Mouse (Mus musculus): ENCODE data around the gene Musk. TPM values are rescaled to one million over a fixed set of nuclear protein-coding genes. Genes with fewer than 3 reads are reported as not detected.

The Musk gene
- total and polyA plus RNA-seq, 2 experiments from 2014 or later: not detected

- Histone ChIP-seq H3K4me2 (ENCODE audit: low read depth, low read length) (no peak overlapping the region), H3K4me1 (ENCODE audit: control insufficient read depth, insufficient read depth) (no peaks in the 10 kb centered on the region), H3K9me3 (replicated peaks; ENCODE audit: control insufficient read depth, low read length) (no peaks in the 10 kb centered on the region), H3K4me3 (ENCODE audit: low read depth, low read length) (no peak overlapping the region), H3K36me3 (replicated peaks; ENCODE audit: control insufficient read depth, insufficient read depth, low read length) (no peaks in the 10 kb centered on the region), H3K9ac (replicated peaks; ENCODE audit: low read depth, low read length) (no peak overlapping the region), H3K27ac (ENCODE audit: low read depth) (no peak overlapping the region), H3K27me3 (ENCODE audit: control insufficient read depth, insufficient read depth, low read length) (no peaks in the 10 kb centered on the region)
- DNase-seq (ENCODE audit: low spot score) (no peak), ATAC-seq (ENCODE audit: insufficient read depth, low read depth) (no peak)
- no peak for TF ChIP-seq EP300 (IDR thresholded peaks at IDR 0.05; ENCODE audit: low read depth)
- TF ChIP-seq CTCF (IDR thresholded peaks at IDR 0.05; ENCODE audit: low read depth): no peak
- WGBS: 44% methylated on average over 4 of the region's 4 CpGs
Measured at GRCm38 (mm10) chr4:58314942-58315508, 29.3 kb downstream of the Musk start.

GRCm38 (mm10) chr4:58317536-58317935, 31.8 kb downstream of the Musk start:
- 76% methylated on average over 3 of the region's 3 CpGs for WGBS
- no peak for ATAC-seq (ENCODE audit: insufficient read depth, low read depth)
- TF ChIP-seq EP300 (IDR thresholded peaks at IDR 0.05; ENCODE audit: low read depth) (no peak), CTCF (IDR thresholded peaks at IDR 0.05; ENCODE audit: low read depth) (no peak)

GRCm38 (mm10) chr4:58320293-58320692, 34.5 kb downstream of the Musk start:
- H3K36me3 ChIP-seq (replicated peaks; ENCODE audit: control insufficient read depth, insufficient read depth, low read length): no peaks in the 10 kb centered on the region
- H3K9me3 ChIP-seq (replicated peaks; ENCODE audit: control insufficient read depth, low read length): no peaks in the 10 kb centered on the region
- 65% methylated on average over 4 of the region's 4 CpGs for WGBS
- no peak overlapping the region for H3K27ac ChIP-seq (ENCODE audit: low read depth)
- no peaks in the 10 kb centered on the region for H3K27me3 ChIP-seq (ENCODE audit: control insufficient read depth, insufficient read depth, low read length)
- no peaks in the 10 kb centered on the region for H3K4me1 ChIP-seq (ENCODE audit: control insufficient read depth, insufficient read depth)
- ATAC-seq (ENCODE audit: insufficient read depth, low read depth) (no peak), DNase-seq (ENCODE audit: low spot score) (no peak)
- H3K4me2 ChIP-seq (ENCODE audit: low read depth, low read length): no peak overlapping the region
- H3K9ac ChIP-seq (replicated peaks; ENCODE audit: low read depth, low read length): no peak overlapping the region
- H3K4me3 ChIP-seq (ENCODE audit: low read depth, low read length): no peak overlapping the region
- TF ChIP-seq CTCF (IDR thresholded peaks at IDR 0.05; ENCODE audit: low read depth): no peak
- no peak for TF ChIP-seq EP300 (IDR thresholded peaks at IDR 0.05; ENCODE audit: low read depth)

More at GRCm38 (mm10) chr4:58317536-58317935, 31.8 kb downstream of the Musk start:
- Histone ChIP-seq H3K4me2 (ENCODE audit: low read depth, low read length) (no peak overlapping the region), H3K36me3 (replicated peaks; ENCODE audit: control insufficient read depth, insufficient read depth, low read length) (no peaks in the 10 kb centered on the region), H3K27me3 (ENCODE audit: control insufficient read depth, insufficient read depth, low read length) (no peaks in the 10 kb centered on the region), H3K4me3 (ENCODE audit: low read depth, low read length) (no peak overlapping the region), H3K27ac (ENCODE audit: low read depth) (no peak overlapping the region), H3K4me1 (ENCODE audit: control insufficient read depth, insufficient read depth) (no peaks in the 10 kb centered on the region), H3K9me3 (replicated peaks; ENCODE audit: control insufficient read depth, low read length) (no peaks in the 10 kb centered on the region), H3K9ac (replicated peaks; ENCODE audit: low read depth, low read length) (no peak overlapping the region)
- no peak for DNase-seq (ENCODE audit: low spot score)

GRCm38 (mm10) chr4:58326746-58327145, 41.0 kb downstream of the Musk start:
- no peaks in the 10 kb centered on the region for H3K9me3 ChIP-seq (replicated peaks; ENCODE audit: control insufficient read depth, low read length)
- H3K27ac ChIP-seq (ENCODE audit: low read depth): no peak overlapping the region
- H3K4me2 ChIP-seq (ENCODE audit: low read depth, low read length): no peak overlapping the region
- no peaks in the 10 kb centered on the region for H3K36me3 ChIP-seq (replicated peaks; ENCODE audit: control insufficient read depth, insufficient read depth, low read length)
- no peaks in the 10 kb centered on the region for H3K27me3 ChIP-seq (ENCODE audit: control insufficient read depth, insufficient read depth, low read length)
- H3K9ac ChIP-seq (replicated peaks; ENCODE audit: low read depth, low read length): no peak overlapping the region
- DNase-seq (ENCODE audit: low spot score) (no peak), ATAC-seq (ENCODE audit: insufficient read depth, low read depth) (no peak)
- 81% methylated on average over 3 of the region's 3 CpGs for WGBS
- H3K4me1 ChIP-seq (ENCODE audit: control insufficient read depth, insufficient read depth): no peaks in the 10 kb centered on the region
- no peak overlapping the region for H3K4me3 ChIP-seq (ENCODE audit: low read depth, low read length)
- no peak for TF ChIP-seq EP300 (IDR thresholded peaks at IDR 0.05; ENCODE audit: low read depth)
- no peak for TF ChIP-seq CTCF (IDR thresholded peaks at IDR 0.05; ENCODE audit: low read depth)

- 59% methylated on average over 4 of the region's 4 CpGs for WGBS
- Histone ChIP-seq H3K9ac (replicated peaks; ENCODE audit: low read depth, low read length) (no peak overlapping the region), H3K4me2 (ENCODE audit: low read depth, low read length) (no peak overlapping the region), H3K4me3 (ENCODE audit: low read depth, low read length) (no peak overlapping the region), H3K27me3 (ENCODE audit: control insufficient read depth, insufficient read depth, low read length) (no peaks in the 10 kb centered on the region), H3K27ac (ENCODE audit: low read depth) (no peak overlapping the region), H3K9me3 (replicated peaks; ENCODE audit: control insufficient read depth, low read length) (no peaks in the 10 kb centered on the region), H3K36me3 (replicated peaks; ENCODE audit: control insufficient read depth, insufficient read depth, low read length) (no peaks in the 10 kb centered on the region), H3K4me1 (ENCODE audit: control insufficient read depth, insufficient read depth) (no peaks in the 10 kb centered on the region)
- no peak for DNase-seq (ENCODE audit: low spot score)
- ATAC-seq (ENCODE audit: insufficient read depth, low read depth): no peak
- TF ChIP-seq EP300 (IDR thresholded peaks at IDR 0.05; ENCODE audit: low read depth): no peak
- TF ChIP-seq CTCF (IDR thresholded peaks at IDR 0.05; ENCODE audit: low read depth): no peak
Measured at GRCm38 (mm10) chr4:58328231-58328630, 42.5 kb downstream of the Musk start.

GRCm38 (mm10) chr4:58330016-58330415, 44.3 kb downstream of the Musk start:
- H3K4me2 ChIP-seq (ENCODE audit: low read depth, low read length): no peak overlapping the region
- H3K4me1 ChIP-seq (ENCODE audit: control insufficient read depth, insufficient read depth): no peaks in the 10 kb centered on the region
- H3K9ac ChIP-seq (replicated peaks; ENCODE audit: low read depth, low read length): no peak overlapping the region
- H3K27me3 ChIP-seq (ENCODE audit: control insufficient read depth, insufficient read depth, low read length): no peaks in the 10 kb centered on the region
- no peaks in the 10 kb centered on the region for H3K36me3 ChIP-seq (replicated peaks; ENCODE audit: control insufficient read depth, insufficient read depth, low read length)
- H3K4me3 ChIP-seq (ENCODE audit: low read depth, low read length): no peak overlapping the region
- ATAC-seq (ENCODE audit: insufficient read depth, low read depth): no peak
- H3K9me3 ChIP-seq (replicated peaks; ENCODE audit: control insufficient read depth, low read length): no peaks in the 10 kb centered on the region
- H3K27ac ChIP-seq (ENCODE audit: low read depth): no peak overlapping the region
- 70% methylated on average over 4 of the region's 4 CpGs for WGBS
- no peak for DNase-seq (ENCODE audit: low spot score)
- TF ChIP-seq CTCF (IDR thresholded peaks at IDR 0.05; ENCODE audit: low read depth) (no peak), EP300 (IDR thresholded peaks at IDR 0.05; ENCODE audit: low read depth) (no peak)
